Mouse (Mus musculus) naive thymus-derived CD4-positive, alpha-beta T cell, adult 5 months (primary cell): ENCODE results near the gene Cfap52. TPM values are rescaled to one million over a fixed set of nuclear protein-coding genes. Genes with fewer than 3 reads are reported as not detected.

ENCODE experiments used
- polyA plus RNA-seq: library from polyadenylated mRNA; unstranded; fragments of 100-300 nt; shearing (Covaris generic); gene quantifications from one replicate; pipeline ENCODE4 v1.2.1, GENCODE M21; 2017

Cfap52 gene
- not detected for polyA plus RNA-seq

GRCm38 (mm10) chr11:67965242-67965883 lies at the start of gene Cfap52:
Gene Cfap52, minus strand, starts transcription at chr11:67965651.

GRCm38 (mm10) chr11:67965905-67966878 lies 741 bp upstream of the Cfap52 start, which contains the start of gene Stx8:
Gene Stx8, plus strand, starts transcription at chr11:67966193.

DNA sequence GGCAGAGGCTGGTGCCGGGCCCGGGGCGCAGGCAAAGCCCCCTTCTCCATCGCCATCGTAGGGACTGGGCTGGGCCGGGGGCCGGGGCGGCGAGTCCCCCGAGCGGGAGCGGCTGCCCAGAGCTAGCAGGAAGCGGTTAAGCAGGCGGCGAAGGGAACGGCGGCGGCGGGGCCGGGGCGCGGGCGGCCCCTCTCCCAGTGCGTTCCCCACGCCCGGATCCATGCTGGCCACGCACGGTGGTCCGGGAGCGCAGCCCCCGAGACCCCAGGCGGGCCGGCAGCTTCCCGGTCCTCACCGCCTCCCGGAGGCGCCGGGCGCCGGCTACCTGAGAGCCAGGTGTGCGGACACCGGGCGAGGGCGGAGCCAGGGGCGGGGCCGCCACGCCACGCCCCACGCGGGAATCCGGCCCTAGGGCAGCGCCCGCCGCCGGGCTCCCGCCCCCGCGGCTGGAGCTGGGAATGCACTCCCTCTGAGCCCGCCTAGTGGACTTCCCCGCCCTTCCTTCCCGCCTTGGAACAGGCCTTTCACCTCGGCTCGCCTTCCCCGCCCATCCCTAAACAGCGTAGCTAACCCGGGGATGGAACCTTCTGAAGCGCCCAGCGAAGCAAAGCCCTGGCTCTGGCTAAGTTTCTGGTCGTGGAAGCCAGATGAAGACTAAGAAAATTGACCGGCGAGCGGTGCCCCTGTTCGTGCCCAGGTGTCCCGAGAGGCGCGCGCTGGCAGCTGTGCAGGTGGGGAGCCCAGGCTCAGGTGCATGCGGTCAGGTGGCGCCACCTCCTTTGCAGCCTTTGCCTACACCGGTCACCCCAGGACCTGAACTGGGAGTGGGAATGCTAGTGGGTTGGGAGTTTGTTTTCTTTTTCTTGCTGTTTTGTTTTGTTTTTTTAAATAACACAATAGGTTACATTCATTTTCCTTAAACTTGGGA lies 43.4 kb downstream of the Cfap52 start, which contains the start of gene Usp43:
TSS of gene Usp43 (minus strand) at position 327 of the 928 bp plus-strand sequence.

Other genes starting within 250 kb of the Cfap52 start
- gene Glp2r, start 194.5 kb downstream of the Cfap52 start, polyA plus RNA-seq = not detected
- gene Gsg1l2, start 191.0 kb downstream of the Cfap52 start, polyA plus RNA-seq = not detected
- gene Dhrs7c, start 167.5 kb downstream of the Cfap52 start, polyA plus RNA-seq = not detected
- gene Usp43, start 43.5 kb downstream of the Cfap52 start, polyA plus RNA-seq = not detected
- 59.1 TPM for gene Stx8, start 542 bp upstream of the Cfap52 start, polyA plus RNA-seq